Mouse (Mus musculus): ENCODE measurements around the gene Socs7.

DNA sequence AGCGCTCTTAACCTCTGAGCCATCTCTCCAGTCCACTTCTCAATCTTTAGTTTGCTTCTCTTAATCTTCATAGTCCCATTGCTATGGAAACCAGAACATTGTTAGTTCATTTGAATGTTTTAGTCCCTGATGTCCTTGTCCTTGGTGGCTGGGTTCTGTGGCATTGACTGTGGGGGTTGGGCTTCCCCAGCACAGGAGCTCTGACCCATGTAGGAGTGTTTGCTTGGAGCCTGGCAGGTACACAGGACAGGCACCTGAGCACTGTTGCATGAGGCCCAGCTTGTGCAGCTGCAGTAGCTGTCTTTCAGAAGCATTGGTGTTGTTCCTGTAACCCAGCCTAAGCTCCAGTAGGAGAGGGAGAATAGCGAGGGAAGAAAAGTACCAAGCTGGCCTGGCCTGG lies 25.5 kb downstream of the Socs7 start:
- TF ChIP-seq CTCF (IDR thresholded peaks at IDR 0.05; ENCODE audit: extremely low read depth, insufficient read length, insufficient replicate concordance, low read depth, low read length): no peak
- no peak for TF ChIP-seq POLR2A (IDR thresholded peaks at IDR 0.05; ENCODE audit: low read depth, low read length)
